Mouse (Mus musculus) CH12.LX (cell line): ENCODE measurements around the gene Ttc34. TPM values are rescaled to one million over a fixed set of nuclear protein-coding genes. Genes with fewer than 3 reads are reported as not detected.

ENCODE experiments used
- DNase-seq: peaks from one replicate; pipeline ENCODE4 v3.0.0-alpha.2; 2013; ENCODE audit errors: extremely low read depth
- H3K27ac ChIP-seq: 2 replicates; pipeline ENCODE4 v1.5.1; 2012; ENCODE audit warnings: low read depth, mild to moderate bottlenecking, control low read depth, moderate library complexity; ENCODE audit not compliant: insufficient read depth
- H3K27me3 ChIP-seq: replicated peaks from 2 replicates; pipeline ENCODE3; 2012; ENCODE audit warnings: inconsistent platforms
- H3K36me3 ChIP-seq, 2 experiments: replicated peaks in 1 of 2; 2 replicates each; pipeline versions ENCODE3 to v1.6.1; 2012; ENCODE audit warnings: inconsistent platforms in 1 of 2, low read length in 1 of 2, mild to moderate bottlenecking in 1 of 2, mixed read lengths in 1 of 2, moderate library complexity in 1 of 2; ENCODE audit not compliant: control insufficient read depth in 1 of 2, insufficient read depth in 1 of 2
- H3K4me1 ChIP-seq, 2 experiments: 2 replicates each; pipeline ENCODE4 v1.6.1; 2012; ENCODE audit warnings: inconsistent platforms in 1 of 2, moderate library complexity in 1 of 2; ENCODE audit not compliant: insufficient read depth in 2 of 2, control insufficient read depth in 1 of 2
- H3K4me2 ChIP-seq: 2 replicates; pipeline ENCODE4 v1.6.1; 2012; ENCODE audit warnings: low read depth, mild to moderate bottlenecking, control low read depth; ENCODE audit not compliant: poor library complexity, insufficient read depth, severe bottlenecking
- H3K4me3 ChIP-seq, 3 experiments: fragments of 150-350 bp in 1 of 3; sonication (generic) in 1 of 3; replicated peaks in 1 of 3; 2 replicates each; pipeline versions ENCODE3 to v1.5.1; 2011 to 2012; ENCODE audit warnings: low read depth in 2 of 3, low read length in 2 of 3, mild to moderate bottlenecking in 2 of 3, moderate library complexity in 2 of 3, control low read depth in 1 of 3, improper control_type of control experiment in 1 of 3, inconsistent platforms in 1 of 3, mixed read lengths in 1 of 3; ENCODE audit not compliant: poor library complexity in 1 of 3
- H3K79me2 ChIP-seq: replicated peaks from 2 replicates; pipeline ENCODE4 v1.6.1; 2012; ENCODE audit warnings: mild to moderate bottlenecking, moderate library complexity; ENCODE audit not compliant: control insufficient read depth, poor library complexity, insufficient read depth, severe bottlenecking; ENCODE audit errors: extremely low read depth
- H3K9ac ChIP-seq: 2 replicates; pipeline ENCODE4 v1.6.1; 2012; ENCODE audit warnings: low read depth, mild to moderate bottlenecking, control low read depth, moderate library complexity; ENCODE audit not compliant: insufficient read depth
- H3K9me3 ChIP-seq: replicated peaks from 2 replicates; pipeline ENCODE3; 2012; ENCODE audit warnings: low read length, inconsistent platforms, mixed read lengths
- BHLHE40 ChIP-seq: IDR thresholded peaks from 2 replicates; pipeline ENCODE4 v1.6.1; 2011; ENCODE audit warnings: mild to moderate bottlenecking, low read depth, low read length, improper control_type of control experiment
- E2F4 ChIP-seq: IDR thresholded peaks from 2 replicates; pipeline ENCODE4 v1.6.1; 2011; ENCODE audit warnings: low read depth, low read length, improper control_type of control experiment; ENCODE audit not compliant: insufficient replicate concordance
- ELF1 ChIP-seq: IDR thresholded peaks from 2 replicates; pipeline ENCODE4 v1.6.1; 2014; ENCODE audit warnings: low read depth, mild to moderate bottlenecking, inconsistent platforms, low read length, improper control_type of control experiment
- EP300 ChIP-seq: IDR thresholded peaks from 2 replicates; pipeline ENCODE4 v1.6.1; 2011; ENCODE audit warnings: low read length, improper control_type of control experiment
- GABPA ChIP-seq: IDR thresholded peaks from 2 replicates; pipeline ENCODE4 v1.6.1; 2012; ENCODE audit warnings: low read depth, low read length, improper control_type of control experiment, inconsistent platforms; ENCODE audit not compliant: insufficient replicate concordance
- JUN ChIP-seq: IDR thresholded peaks from 2 replicates; pipeline ENCODE4 v1.6.1; 2011; ENCODE audit warnings: low read depth, mild to moderate bottlenecking, low read length, improper control_type of control experiment, moderate library complexity; ENCODE audit not compliant: insufficient read depth
- MAX ChIP-seq: IDR thresholded peaks from 2 replicates; pipeline ENCODE4 v1.6.1; 2011; ENCODE audit warnings: low read length, improper control_type of control experiment
- MXI1 ChIP-seq: IDR thresholded peaks from 2 replicates; pipeline ENCODE4 v1.6.1; 2011; ENCODE audit warnings: mild to moderate bottlenecking, low read depth, low read length, improper control_type of control experiment
- NELFE ChIP-seq: IDR thresholded peaks from 2 replicates; pipeline ENCODE4 v1.6.1; 2011; ENCODE audit warnings: low read depth, low read length, improper control_type of control experiment
- NRF1 ChIP-seq: IDR thresholded peaks from 2 replicates; pipeline ENCODE4 v1.6.1; 2014; ENCODE audit warnings: low read depth, mild to moderate bottlenecking, inconsistent platforms, low read length, improper control_type of control experiment, moderate library complexity
- POLR2AphosphoS2 ChIP-seq: IDR thresholded peaks from 2 replicates; pipeline ENCODE4 v1.6.1; 2011; ENCODE audit warnings: low read depth, low read length, improper control_type of control experiment
- RAD21 ChIP-seq: IDR thresholded peaks from 2 replicates; pipeline ENCODE4 v1.6.1; 2011; ENCODE audit warnings: low read depth, mild to moderate bottlenecking, low read length, improper control_type of control experiment, moderate library complexity
- RCOR1 ChIP-seq: conservative IDR thresholded peaks from 2 replicates; pipeline ENCODE4 v1.6.1; 2012; ENCODE audit warnings: low read depth, mild to moderate bottlenecking, inconsistent platforms, low read length, improper control_type of control experiment
- SMC3 ChIP-seq: IDR thresholded peaks from 2 replicates; pipeline ENCODE4 v1.6.1; 2011; ENCODE audit warnings: low read depth, low read length, improper control_type of control experiment
- TBP ChIP-seq: conservative IDR thresholded peaks from 2 replicates; pipeline ENCODE4 v1.6.1; 2011; ENCODE audit warnings: low read depth, low read length, improper control_type of control experiment
- UBTF ChIP-seq: IDR thresholded peaks from 2 replicates; pipeline ENCODE4 v1.6.1; 2012; ENCODE audit warnings: low read depth, mild to moderate bottlenecking, inconsistent platforms, low read length, improper control_type of control experiment, moderate library complexity
- USF1 ChIP-seq: IDR thresholded peaks from 2 replicates; pipeline ENCODE4 v1.6.1; 2014; ENCODE audit warnings: low read depth, mild to moderate bottlenecking, inconsistent platforms, low read length, improper control_type of control experiment
- ZC3H11A ChIP-seq: IDR thresholded peaks from 2 replicates; pipeline ENCODE4 v1.6.1; 2012; ENCODE audit warnings: low read depth, mild to moderate bottlenecking, inconsistent platforms, low read length, improper control_type of control experiment
- ZKSCAN1 ChIP-seq: IDR thresholded peaks from 2 replicates; pipeline ENCODE4 v1.6.1; 2012; ENCODE audit warnings: low read depth, inconsistent platforms, low read length, improper control_type of control experiment, borderline replicate concordance
- dilution Hi-C: fragments of 300-500 bp; cut with MboI; formaldehyde crosslinking; loops from 2 replicates; pipeline ENCODE4 v1.14.3; 2020; ENCODE audit warnings: low sequenced_read_pairs; ENCODE audit not compliant: extremely low pct_unique_long_range_greater_than_20kb, extremely low pct_ligation_motif_present
- in situ Hi-C: fragments of 300-500 bp; cut with MboI; formaldehyde crosslinking; loops from 3 replicates; pipeline ENCODE4 v1.14.3; 2019; ENCODE audit warnings: low sequenced_read_pairs, low pct_ligation_motif_present, low pct_unique_long_range_greater_than_20kb, mixed read lengths
- polyA plus RNA-seq: library from polyadenylated mRNA; unstranded; fragments of >175 nt; gene quantifications from 2 replicates; pipeline ENCODE4 v1.2.1, GENCODE M21; 2012; ENCODE audit warnings: low read depth; ENCODE audit not compliant: insufficient read length
- total RNA-seq, 2 experiments: library from RNA; depleted of rRNA; stranded (reverse); fragments of 300-350 nt in 1 of 2; fragments of >200 nt in 1 of 2; gene quantifications; 2 replicates each; pipeline ENCODE4 v1.2.3; 2012 to 2014

Ttc34 gene
- total and polyA plus RNA-seq, 3 experiments: not detected

DNA sequence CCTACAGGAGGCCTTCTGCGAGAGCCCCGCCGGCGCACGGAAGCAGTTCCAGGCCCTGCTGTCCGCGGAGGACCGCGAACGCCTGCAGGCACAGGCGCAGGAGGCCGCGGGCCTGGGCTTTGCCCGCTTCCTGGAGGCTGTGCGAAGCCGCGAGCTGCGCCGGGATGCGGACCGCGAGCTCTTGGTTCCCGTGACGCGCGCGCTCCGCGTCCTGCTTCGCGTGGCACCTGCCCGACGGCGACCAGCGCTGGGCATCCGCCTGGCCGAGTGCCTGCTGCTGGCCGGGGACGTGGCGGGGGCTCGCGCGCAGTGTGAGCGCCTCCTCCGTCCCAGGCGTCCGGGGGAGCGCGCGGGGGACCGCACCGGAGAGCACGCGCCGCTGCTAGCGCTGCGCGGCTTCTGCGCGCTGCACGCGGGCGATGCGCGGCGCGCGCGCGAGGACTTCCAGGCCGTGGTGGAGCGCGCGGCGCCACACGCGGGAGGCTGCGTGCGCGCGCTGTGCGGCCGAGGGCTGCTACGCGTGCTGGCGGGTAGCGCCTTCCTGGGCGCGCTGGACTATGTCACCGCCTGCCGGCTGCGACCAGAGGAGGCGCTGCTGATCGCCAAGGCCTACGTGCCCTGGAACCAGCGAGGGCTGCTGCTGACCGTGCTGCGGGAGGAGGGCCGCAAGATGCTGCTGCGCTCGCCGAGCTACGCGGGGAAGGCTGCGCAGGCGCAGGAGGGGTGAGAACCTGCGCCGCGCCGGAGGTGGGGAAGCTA is 18.6 kb downstream of the Ttc34 start:
- dilution Hi-C loops: no loop called here
- Histone ChIP-seq H3K4me2 (no peak overlapping the region), H3K27me3 (peaks cover 26% of the 10 kb centered on the region), H3K27ac (no peak overlapping the region), H3K4me3 (no peak overlapping the region), H3K9me3 (peaks cover 15% of the 10 kb centered on the region), H3K36me3 (no peaks in the 10 kb centered on the region), H3K9ac (no peak overlapping the region), H3K79me2 (no peaks in the 10 kb centered on the region), H3K4me1 (peaks cover 3 to 6% of the 10 kb centered on the region in 2 experiments; a peak in 2 of 4 replicates)
- in situ Hi-C loops: no loop called here
- no peak for DNase-seq
- no peak for TF ChIP-seq JUN
- TF ChIP-seq SMC3: no peak
- TF ChIP-seq ZKSCAN1: no peak
- no peak for TF ChIP-seq NELFE
- no peak for TF ChIP-seq ZC3H11A
- TF ChIP-seq EP300: no peak
- TF ChIP-seq NRF1: no peak
- TF ChIP-seq MAX: no peak
- TF ChIP-seq MXI1: no peak
- no peak for TF ChIP-seq ELF1
- TF ChIP-seq RCOR1: no peak
- TF ChIP-seq TBP: no peak
- TF ChIP-seq GABPA: no peak
- TF ChIP-seq E2F4: no peak

DNA sequence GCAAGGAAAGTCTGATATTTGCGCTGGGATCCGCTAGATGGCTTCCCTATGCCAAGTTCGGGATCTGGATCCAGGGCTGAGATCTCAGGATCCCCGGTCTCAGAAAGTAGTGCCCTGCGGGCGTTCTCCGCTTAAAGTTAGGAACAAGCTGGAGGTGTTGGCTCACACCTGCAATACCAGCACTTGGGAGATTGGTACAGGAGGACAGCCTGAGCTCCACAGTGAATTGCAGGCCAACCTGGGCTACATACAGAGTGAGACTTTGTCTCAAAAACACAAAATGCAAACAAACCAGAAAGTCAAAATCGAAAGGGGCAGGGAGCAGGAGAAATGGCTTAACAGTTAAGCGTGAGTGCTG is 19.2 kb downstream of the Ttc34 start:
- TF ChIP-seq POLR2AphosphoS2: no peak
- no peak for TF ChIP-seq ZKSCAN1
- no peak for TF ChIP-seq UBTF
- no peak for TF ChIP-seq BHLHE40
- no peak for TF ChIP-seq ZC3H11A
- no peak for TF ChIP-seq RAD21
- TF ChIP-seq MXI1: no peak
- no peak for TF ChIP-seq USF1
- peaks cover 32% of the 10 kb centered on the region for H3K27me3 ChIP-seq
- no peaks in the 10 kb centered on the region for H3K79me2 ChIP-seq
- DNase-seq: no peak
- H3K9ac ChIP-seq: no peak overlapping the region
- in situ Hi-C loops: no loop called here
- peaks cover 15% of the 10 kb centered on the region for H3K9me3 ChIP-seq
- H3K4me1 ChIP-seq: peaks cover 3 to 6% of the 10 kb centered on the region in 2 experiments; a peak in 2 of 4 replicates
- no peak overlapping the region for H3K27ac ChIP-seq
- H3K4me3 ChIP-seq: no peak overlapping the region
- dilution Hi-C loops: no loop called here
- H3K4me2 ChIP-seq: no peak overlapping the region
- no peaks in the 10 kb centered on the region for H3K36me3 ChIP-seq
